Mouse (Mus musculus) brain, adult 2 months (tissue): ENCODE measurements around the gene Hap1.
"Not testable (repeated sequence)": the region's sequence is repeated elsewhere in the genome, so short reads cannot be mapped to it uniquely, and the experiment has no call there.

Experiments
- DNase-seq: peaks from one replicate; pipeline ENCODE4 v3.0.0; 2011; ENCODE audit warnings: low read depth, low spot score

Hap1 gene

DNA sequence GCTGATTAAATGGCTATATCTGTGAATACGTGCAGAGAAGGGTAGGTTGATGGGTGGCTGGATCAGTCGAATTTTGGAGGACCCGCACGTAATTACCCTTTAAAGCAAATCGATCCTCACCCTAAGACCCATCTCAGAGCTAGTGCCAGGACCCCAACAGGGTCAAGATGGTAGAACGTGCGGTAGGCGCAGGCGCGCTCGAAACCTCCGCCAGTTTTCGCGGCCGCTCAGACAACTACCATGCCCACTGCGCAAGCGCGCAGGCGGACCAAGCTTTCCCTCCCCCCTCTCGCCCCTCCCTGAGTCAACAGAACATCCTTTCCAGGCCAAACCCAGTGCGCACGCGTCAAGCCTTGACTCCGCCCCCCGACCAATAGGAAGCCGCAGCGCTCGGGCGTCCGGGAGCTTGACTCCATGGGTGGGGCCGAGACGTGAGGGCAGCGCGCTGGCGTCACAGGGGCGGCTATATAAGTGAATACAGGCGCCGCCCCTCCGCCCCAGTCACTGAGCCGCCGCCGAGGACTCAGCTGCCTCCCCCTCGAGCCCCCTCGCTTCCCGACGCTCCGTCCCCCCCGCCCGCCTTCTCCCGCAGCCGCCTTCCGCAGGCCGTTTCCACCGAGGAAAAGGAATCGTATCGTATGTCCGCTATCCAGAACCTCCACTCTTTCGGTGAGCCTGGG lies 36.3 kb downstream of the Hap1 start, which contains the start of gene Eif1:
Eif1 (plus strand) TSS at position 394 of the 680 bp plus-strand sequence.
- peak; percentile 100 for DNase-seq

DNA sequence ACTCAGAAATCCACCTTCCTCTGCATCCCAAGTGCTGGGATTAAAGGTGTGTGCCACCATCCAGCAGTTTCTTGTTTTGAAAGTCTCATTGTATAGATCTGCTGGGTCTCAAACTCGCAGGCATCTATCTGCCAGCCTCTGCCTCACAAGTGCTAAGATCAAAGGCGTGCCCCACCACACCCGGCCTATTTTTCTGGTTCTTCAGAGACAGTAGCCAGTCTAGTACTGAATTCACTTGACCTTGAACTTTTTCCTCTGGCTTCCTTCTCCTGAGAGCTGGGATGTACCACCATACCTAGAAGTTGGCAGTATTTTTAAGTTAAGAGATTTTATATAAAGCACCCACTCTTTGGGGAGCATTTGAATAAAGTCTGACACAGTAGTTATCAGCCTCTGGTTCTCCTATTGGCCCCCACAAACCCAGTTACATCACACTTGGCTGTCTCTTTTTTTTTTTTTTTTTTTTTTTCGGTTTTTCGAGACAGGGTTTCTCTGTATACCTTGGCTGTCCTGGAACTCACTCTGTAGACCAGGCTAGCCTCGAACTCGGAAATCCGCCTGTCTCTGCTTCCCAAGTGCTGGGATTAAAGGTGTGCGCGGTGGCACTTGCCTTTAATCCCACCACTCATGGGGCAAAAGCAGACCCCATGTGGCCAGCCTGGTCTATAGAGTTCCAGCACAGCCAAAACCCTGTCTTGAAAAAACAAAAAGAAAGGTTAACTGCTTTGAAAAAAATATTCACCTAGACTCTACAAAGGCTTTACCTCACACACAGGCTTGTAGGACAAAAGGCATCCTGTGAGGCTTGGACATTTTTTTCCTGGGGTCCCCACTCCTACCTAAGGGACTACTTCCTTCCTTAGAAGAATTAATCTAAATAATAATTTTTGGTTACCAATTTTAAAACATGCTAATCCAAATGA lies 37.1 kb downstream of the Hap1 start:
- no peak for DNase-seq

DNA sequence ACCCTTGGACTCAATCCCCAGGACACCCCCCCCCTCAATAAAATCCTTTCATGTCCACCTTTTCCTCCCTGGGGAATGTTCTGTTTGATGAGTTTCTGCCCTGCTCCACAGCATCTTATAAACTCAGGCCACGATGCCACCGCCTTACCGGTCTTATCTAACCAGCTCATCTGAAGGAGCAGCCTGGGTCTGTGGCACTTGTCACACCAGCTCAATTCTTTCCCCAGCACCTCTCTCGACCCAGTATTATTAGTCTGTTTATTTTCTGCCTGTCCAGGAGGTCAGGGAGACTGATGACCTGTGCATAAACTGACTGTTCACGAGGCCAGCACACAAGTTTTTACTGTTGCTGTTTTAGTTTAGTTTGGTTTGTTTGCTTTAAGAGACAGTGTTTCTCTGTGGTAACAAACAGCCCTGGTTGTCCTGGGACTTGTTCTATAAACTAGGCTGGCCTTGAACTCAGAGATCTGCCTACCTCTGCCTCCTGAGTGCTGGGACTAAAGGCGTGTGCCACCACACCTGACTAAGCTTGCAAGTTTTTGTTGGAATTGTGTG lies 38.0 kb downstream of the Hap1 start:
- DNase-seq, result no peak

DNA sequence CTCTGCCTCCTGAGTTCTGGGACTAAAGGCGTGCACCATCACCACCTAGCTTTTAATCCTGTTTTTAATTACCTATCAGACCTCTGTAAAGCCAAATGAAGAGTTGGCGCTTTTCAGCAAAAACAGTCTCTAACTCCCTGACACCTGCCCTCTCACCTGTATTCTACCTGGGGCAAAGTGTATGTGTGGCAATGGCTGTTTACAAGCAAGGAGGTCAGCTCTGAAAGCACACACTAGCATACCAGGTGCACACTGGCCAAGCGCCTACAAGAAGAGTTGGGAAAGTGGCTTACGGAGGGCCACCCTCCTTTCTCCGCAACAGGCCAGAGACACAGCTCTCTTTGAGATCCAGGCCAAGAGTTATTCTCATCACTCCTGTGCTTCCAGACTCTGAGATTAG lies 40.5 kb downstream of the Hap1 start:
- no peak for DNase-seq

DNA sequence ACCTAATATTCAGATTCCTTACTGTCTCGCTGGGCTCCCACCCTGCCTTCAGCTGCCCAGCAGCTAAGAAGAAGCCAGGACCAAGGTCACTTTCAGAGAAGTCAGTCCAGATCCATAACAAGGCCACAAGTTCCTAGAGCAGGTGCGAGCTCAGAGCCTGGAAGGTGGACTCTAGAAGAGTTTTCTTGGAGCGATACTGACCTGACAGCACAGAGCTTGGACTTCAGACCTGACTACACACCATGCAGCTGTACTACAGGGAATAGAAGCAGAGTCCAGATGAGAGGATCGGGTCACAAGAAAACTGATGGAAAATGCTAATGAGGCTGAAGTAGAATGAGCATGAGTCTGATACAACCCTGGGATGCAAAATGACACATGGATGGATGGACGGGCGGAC lies 42.5 kb downstream of the Hap1 start:
- no peak for DNase-seq

DNA sequence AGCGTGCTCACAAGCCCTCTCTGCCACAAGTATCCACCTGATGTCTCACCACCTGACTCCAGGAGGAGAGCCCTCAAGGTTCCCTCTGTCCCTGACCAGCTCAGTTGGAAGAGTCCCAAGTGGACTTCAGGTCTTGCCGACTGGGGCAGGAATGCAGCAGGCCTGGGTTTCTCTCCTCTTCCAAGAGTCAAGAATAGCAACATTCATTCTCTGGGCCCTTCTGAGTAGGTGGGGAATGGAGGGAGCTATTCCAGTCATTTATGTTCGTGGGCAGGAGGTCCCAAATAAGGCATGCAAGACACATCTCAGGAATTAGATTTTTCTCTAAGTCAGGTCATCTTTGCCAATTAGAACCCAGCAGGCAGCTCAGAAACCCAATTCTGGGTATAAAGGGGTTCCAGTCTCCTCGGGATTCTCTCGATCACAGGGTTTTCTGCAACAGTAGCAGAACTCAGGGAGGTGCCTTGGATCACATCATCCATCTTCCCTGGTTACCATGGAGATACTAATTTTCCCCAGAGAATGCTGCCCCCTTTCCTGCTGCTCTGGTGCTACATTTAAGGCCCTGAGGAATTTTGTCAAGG lies 43.7 kb downstream of the Hap1 start:
- peak; percentile 89 for DNase-seq

DNA sequence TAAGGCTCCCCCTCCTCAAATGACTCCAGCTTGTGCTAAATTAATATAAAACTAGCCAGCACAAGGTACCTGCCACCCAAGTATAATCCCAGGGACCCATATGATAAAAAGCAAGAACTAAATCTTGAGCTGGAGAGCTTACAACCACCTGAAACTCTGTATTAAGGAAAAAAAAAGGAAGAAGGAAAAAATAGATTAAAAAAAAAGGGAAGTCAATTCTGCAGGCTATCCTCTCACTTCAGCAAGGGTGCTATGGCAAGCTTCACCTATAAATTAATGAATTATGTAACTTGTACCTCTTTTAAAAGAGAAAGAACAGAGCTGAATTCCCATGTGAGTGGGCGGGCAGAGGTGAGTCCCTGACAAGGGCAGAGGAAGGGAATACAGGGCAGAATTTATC lies 44.3 kb downstream of the Hap1 start:
- DNase-seq, result no peak

DNA sequence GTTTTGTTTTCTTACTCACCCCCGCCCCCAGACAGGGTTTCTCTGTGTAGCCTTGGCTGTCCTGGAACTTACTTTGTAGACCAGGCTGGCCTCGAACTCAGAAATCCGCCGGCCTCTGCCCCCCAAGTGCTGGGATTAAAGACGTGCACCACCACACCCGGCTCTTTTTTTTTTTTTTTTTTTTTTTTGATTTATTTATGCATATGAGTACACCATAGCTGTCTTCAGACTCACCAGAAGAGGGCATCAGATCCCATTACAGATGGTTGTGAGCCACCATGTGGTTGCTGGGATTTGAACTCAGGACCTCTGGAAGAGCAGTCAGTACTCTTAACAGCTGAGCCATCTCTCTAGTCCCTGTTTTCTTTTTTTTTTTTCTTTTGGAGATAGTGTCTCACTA lies 47.3 kb downstream of the Hap1 start:
- DNase-seq, result not testable (repeated sequence)

DNA sequence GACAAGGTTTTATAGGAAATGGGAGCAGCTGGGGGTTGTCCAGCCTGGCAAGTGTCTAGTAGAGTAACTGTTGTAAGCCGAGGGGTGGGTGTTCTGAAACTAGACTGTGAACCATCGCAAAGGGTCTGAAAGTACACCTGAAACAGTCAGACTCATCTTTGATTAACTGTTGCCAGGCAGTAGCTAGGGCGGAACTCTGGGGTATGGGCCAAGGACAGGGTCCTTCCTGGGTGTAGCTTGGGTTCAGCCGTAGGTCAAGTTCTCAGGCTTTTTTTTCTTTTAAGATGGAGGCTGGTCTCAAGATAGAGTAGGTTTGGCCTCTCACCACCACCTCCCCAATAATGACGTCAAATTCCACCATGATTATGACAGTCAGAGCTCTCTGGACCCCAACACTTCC lies 48.0 kb downstream of the Hap1 start:
- DNase-seq, result no peak

DNA sequence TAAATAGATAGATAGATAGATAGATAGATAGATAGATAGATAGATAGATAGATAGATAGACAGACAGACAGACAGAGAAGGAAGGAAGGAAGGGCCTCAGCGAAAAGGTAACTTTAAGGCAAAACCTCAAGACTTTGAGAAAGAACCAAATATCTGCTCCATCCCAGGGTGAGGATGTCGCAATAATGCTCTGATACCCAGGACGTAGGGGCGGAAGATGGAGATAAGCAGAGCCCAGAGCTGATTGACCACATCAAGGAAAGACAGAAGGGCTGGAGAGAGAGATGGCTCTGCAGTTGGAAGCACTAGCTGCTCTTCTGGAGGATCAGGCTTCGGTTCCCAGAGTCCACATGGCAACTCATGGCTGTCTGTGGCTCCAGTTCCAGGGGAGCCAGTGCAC lies 54.6 kb downstream of the Hap1 start:
- no peak for DNase-seq

DNA sequence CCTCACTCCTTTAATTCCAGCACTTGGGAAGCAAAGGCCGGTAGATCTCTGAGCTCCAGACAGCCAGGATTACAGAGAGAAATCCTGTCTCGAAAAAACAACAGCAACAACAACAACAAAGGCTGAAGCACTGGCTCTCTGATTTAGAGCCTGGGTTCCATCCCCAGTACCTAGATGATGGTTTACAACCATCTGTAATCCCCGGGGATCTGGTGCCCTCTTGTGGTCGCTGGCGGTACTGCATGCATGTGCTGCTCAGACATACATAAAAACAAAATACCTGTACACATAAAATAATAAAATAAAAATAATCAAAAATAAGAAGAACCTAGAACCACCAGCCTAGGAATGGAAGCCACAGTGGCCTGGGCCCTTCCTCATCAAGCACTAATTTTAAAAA lies 55.6 kb downstream of the Hap1 start:
- peak; percentile 73 for DNase-seq

DNA sequence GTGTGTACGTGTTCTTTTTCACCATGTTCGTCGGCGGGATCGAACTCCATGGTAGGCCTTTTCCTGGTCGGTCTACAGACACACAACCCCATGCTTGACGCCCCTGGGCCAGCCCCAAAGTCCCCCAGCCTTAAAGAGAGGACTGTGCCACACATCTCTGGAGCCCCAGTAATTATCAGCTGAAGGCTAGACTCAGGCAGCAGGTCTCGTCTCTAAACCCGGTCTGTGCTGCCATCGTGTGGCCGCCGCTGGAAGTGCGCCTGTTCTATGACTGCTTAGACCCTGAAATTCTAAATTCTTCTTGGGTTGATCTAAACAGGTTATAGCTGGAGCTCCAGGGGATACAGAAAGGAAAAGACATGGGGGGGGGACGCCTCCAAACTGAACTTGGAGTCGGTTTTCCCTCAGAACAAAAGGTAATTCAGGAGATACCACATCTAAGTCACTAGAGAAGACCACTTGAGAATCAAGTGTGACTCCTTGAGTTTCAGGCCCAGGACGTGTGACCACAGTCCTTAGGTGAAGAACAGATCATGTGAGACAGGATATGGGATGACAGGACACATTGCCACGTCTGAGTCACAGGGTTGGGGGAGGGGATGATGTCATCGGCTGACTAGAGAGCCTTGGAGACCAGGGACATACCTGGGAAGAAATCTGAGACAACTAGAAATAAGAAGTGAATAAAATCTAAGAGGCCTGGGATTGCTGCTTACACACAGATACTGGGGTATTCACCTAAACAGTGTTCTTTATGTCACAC lies 57.5 kb downstream of the Hap1 start:
- peak; percentile 76 for DNase-seq

DNA sequence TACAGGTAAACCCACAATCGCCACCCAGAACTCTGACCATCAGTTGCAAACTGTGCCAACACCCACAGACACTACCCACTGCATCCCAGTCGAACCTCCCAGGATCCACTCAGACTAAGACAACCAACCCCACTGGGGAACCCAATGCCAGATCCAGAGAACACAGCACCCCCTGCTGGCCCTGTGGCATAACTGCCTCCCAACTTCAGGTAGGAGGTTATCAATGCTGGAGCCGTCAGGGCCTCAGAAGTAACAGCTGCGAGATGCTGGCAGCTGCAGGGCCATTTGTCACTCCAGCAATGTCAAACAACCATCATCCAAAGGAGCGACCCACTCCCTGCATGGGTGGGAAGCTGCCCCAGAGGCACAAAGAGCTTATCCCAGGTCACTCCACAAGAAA lies 58.1 kb downstream of the Hap1 start:
- DNase-seq, result no peak
